Mouse (Mus musculus) hindbrain, embryonic 13.5 days (tissue): ENCODE data around the gene Dnph1. TPM values are rescaled to one million over a fixed set of nuclear protein-coding genes. Genes with fewer than 3 reads are reported as not detected.
"Not testable (repeated sequence)": the region's sequence is repeated elsewhere in the genome, so short reads cannot be mapped to it uniquely, and the experiment has no call there.

ENCODE experiments used
- ATAC-seq: fragments of 200-750 bp; cut with Nextera tagmentation; 2 replicates; pipeline ENCODE4 v1.8.0; 2017; ENCODE audit warnings: moderate TSS enrichment; ENCODE audit not compliant: low FRiP score
- H3K27ac ChIP-seq: fragments of 300-500 bp; sonication (generic); 2 replicates; pipeline ENCODE4 v1.5.1; 2015; ENCODE audit warnings: inconsistent platforms, mild to moderate bottlenecking, moderate library complexity
- H3K27me3 ChIP-seq: fragments of 300-500 bp; sonication (generic); 2 replicates; pipeline ENCODE4 v1.6.1; 2015; ENCODE audit warnings: mild to moderate bottlenecking, inconsistent platforms
- H3K36me3 ChIP-seq: fragments of 300-500 bp; sonication (generic); 2 replicates; pipeline ENCODE4 v1.6.1; 2015; ENCODE audit warnings: mild to moderate bottlenecking, inconsistent platforms
- H3K4me1 ChIP-seq: fragments of 300-500 bp; sonication (generic); replicated peaks from 2 replicates; pipeline ENCODE4 v1.6.1; 2015; ENCODE audit warnings: inconsistent platforms
- H3K4me2 ChIP-seq: fragments of 300-500 bp; sonication (generic); 2 replicates; pipeline ENCODE4 v1.6.1; 2015; ENCODE audit warnings: inconsistent platforms, mild to moderate bottlenecking, moderate library complexity
- H3K4me3 ChIP-seq: fragments of 300-500 bp; sonication (generic); 2 replicates; pipeline ENCODE4 v1.5.1; 2015; ENCODE audit warnings: mild to moderate bottlenecking, inconsistent platforms
- H3K9ac ChIP-seq: fragments of 300-500 bp; sonication (generic); 2 replicates; pipeline ENCODE4 v1.6.1; 2015; ENCODE audit warnings: mild to moderate bottlenecking, inconsistent platforms
- H3K9me3 ChIP-seq: fragments of 300-500 bp; sonication (generic); 2 replicates; pipeline ENCODE4 v1.6.1; 2016; ENCODE audit warnings: inconsistent platforms
- WGBS: fragments of 180-500 bp; shearing (Covaris S2); methylation state at CpG from one replicate; pipeline ENCODE4 v1.1.7; 2015; 5-methylcytosine and 5-hydroxymethylcytosine counted together
- polyA plus RNA-seq: library from polyadenylated mRNA; unstranded; fragments of >200 nt; fragmentation: Nextera tagmentation; extraction: Ambion mirVana; gene quantifications from 2 replicates; pipeline ENCODE4 v1.2.1, GENCODE M21; 2015

Dnph1 gene
- polyA plus RNA-seq, 1 experiment from 2014 or later: 20.4 TPM

- Histone ChIP-seq H3K4me1 (no peaks in the 10 kb centered on the region), H3K4me2 (no peak overlapping the region), H3K4me3 (no peak overlapping the region), H3K27ac (no peak overlapping the region), H3K27me3 (no peaks in the 10 kb centered on the region), H3K9me3 (no peaks in the 10 kb centered on the region), H3K36me3 (peaks cover 92% of the 10 kb centered on the region), H3K9ac (no peak overlapping the region)
- 90% methylated on average over 8 of the region's 8 CpGs for WGBS
- ATAC-seq: no peak
These were observed 19.9 kb upstream of the Dnph1 start for GRCm38 (mm10) chr17:46476601-46477000.

GRCm38 (mm10) chr17:46477286-46477685, 19.2 kb upstream of the Dnph1 start:
- Histone ChIP-seq H3K27me3 (no peaks in the 10 kb centered on the region), H3K36me3 (peaks cover 91% of the 10 kb centered on the region), H3K9ac (no peak overlapping the region), H3K4me2 (no peak overlapping the region), H3K27ac (no peak overlapping the region), H3K9me3 (no peaks in the 10 kb centered on the region), H3K4me3 (no peak overlapping the region), H3K4me1 (no peaks in the 10 kb centered on the region)
- 82% methylated on average over 15 of the region's 15 CpGs for whole genome bisulfite sequencing
- no peak for ATAC-seq

- 2% methylated on average over 16 of the region's 16 CpGs for WGBS
- H3K27me3 ChIP-seq: peaks cover 12% of the 10 kb centered on the region
- peak overlapping the region; percentile 72 for H3K9ac ChIP-seq
- peak; percentile 31 for ATAC-seq
- H3K4me3 ChIP-seq: peak overlapping the region; percentile 44
- H3K9me3 ChIP-seq: no peaks in the 10 kb centered on the region
- H3K36me3 ChIP-seq: peaks cover 41% of the 10 kb centered on the region
- peak overlapping the region; percentile 78 for H3K4me2 ChIP-seq
- H3K4me1 ChIP-seq: peaks cover 46% of the 10 kb centered on the region
- peak overlapping the region; percentile 73 for H3K27ac ChIP-seq
These were observed 12.9 kb upstream of the Dnph1 start for GRCm38 (mm10) chr17:46483561-46484001.

GRCm38 (mm10) chr17:46484021-46484431, 12.5 kb upstream of the Dnph1 start:
- H3K4me1 ChIP-seq: peaks cover 46% of the 10 kb centered on the region
- peak overlapping the region; percentile 73 for H3K27ac ChIP-seq
- 2% methylated on average over 13 of the region's 13 CpGs for WGBS
- no peaks in the 10 kb centered on the region for H3K9me3 ChIP-seq
- H3K9ac ChIP-seq: peak overlapping the region; percentile 72
- peak overlapping the region; percentile 78 for H3K4me2 ChIP-seq
- ATAC-seq: no peak
- peaks cover 37% of the 10 kb centered on the region for H3K36me3 ChIP-seq
- peaks cover 17% of the 10 kb centered on the region for H3K27me3 ChIP-seq
- peak overlapping the region; percentile 44 for H3K4me3 ChIP-seq

- WGBS: 9% methylated on average over 6 of the region's 6 CpGs
- ATAC-seq: no peak
- Histone ChIP-seq H3K4me3 (peak overlapping the region; percentile 44), H3K36me3 (peaks cover 32% of the 10 kb centered on the region), H3K9ac (peak overlapping the region; percentile 72), H3K4me2 (peak overlapping the region; percentile 78), H3K27me3 (peaks cover 19% of the 10 kb centered on the region), H3K4me1 (peaks cover 46% of the 10 kb centered on the region), H3K9me3 (no peaks in the 10 kb centered on the region), H3K27ac (peak overlapping the region; percentile 73; the same call in 1 of the 2 replicates)
These were observed 12.0 kb upstream of the Dnph1 start for GRCm38 (mm10) chr17:46484461-46484875.

GRCm38 (mm10) chr17:46486995-46487394, 9.5 kb upstream of the Dnph1 start:
- H3K4me1 ChIP-seq: peaks cover 46% of the 10 kb centered on the region
- H3K27me3 ChIP-seq: peaks cover 24% of the 10 kb centered on the region
- H3K36me3 ChIP-seq: peaks cover 9% of the 10 kb centered on the region; the same call in 1 of the 2 replicates
- H3K4me3 ChIP-seq: peak overlapping the region; percentile 79
- peak overlapping the region; percentile 85 for H3K27ac ChIP-seq
- WGBS: 2% methylated on average over 10 of the region's 22 CpGs
- peak overlapping the region; percentile 97 for H3K9ac ChIP-seq
- H3K9me3 ChIP-seq: no peaks in the 10 kb centered on the region
- H3K4me2 ChIP-seq: peak overlapping the region; percentile 78
- ATAC-seq: peak; percentile 55

GRCm38 (mm10) chr17:46487431-46487830, 9.1 kb upstream of the Dnph1 start, which contains the start of gene Ttbk1:
Ttbk1 (minus strand) TSS chr17:46487675.
- peaks cover 24% of the 10 kb centered on the region for H3K27me3 ChIP-seq
- peak within 1 kb of the TSS; percentile 79 for H3K4me3 ChIP-seq
- H3K4me1 ChIP-seq: peaks cover 46% of the 10 kb centered on the region
- H3K9me3 ChIP-seq: no peaks in the 10 kb centered on the region
- peaks cover 8% of the 10 kb centered on the region; the same call in 1 of the 2 replicates for H3K36me3 ChIP-seq
- peak within 1 kb of the TSS; percentile 78 for H3K4me2 ChIP-seq
- 1% methylated on average over 23 of the region's 49 CpGs for WGBS
- H3K9ac ChIP-seq: peak within 1 kb of the TSS; percentile 97
- peak; percentile 62 for ATAC-seq
- peak within 1 kb of the TSS; percentile 85 for H3K27ac ChIP-seq

- Histone ChIP-seq H3K27me3 (peaks cover 29% of the 10 kb centered on the region), H3K4me3 (no peak overlapping the region), H3K27ac (no peak overlapping the region), H3K36me3 (peaks cover 19% of the 10 kb centered on the region; the same call in 1 of the 2 replicates), H3K4me2 (no peak overlapping the region), H3K9ac (no peak overlapping the region), H3K4me1 (peaks cover 8% of the 10 kb centered on the region), H3K9me3 (no peaks in the 10 kb centered on the region)
- WGBS: 83% methylated on average over 5 of the region's 5 CpGs
- ATAC-seq: peak; percentile 37
These were observed 1.0 kb upstream of the Dnph1 start for GRCm38 (mm10) chr17:46495486-46495885.

- Histone ChIP-seq H3K27me3 (peaks cover 29% of the 10 kb centered on the region), H3K36me3 (peaks cover 25% of the 10 kb centered on the region; the same call in 1 of the 2 replicates), H3K4me2 (peak overlapping the region; percentile 81; the same call in 1 of the 2 replicates)
- H3K9me3 ChIP-seq, H3K27ac ChIP-seq, H3K4me3 ChIP-seq, H3K4me1 ChIP-seq, H3K9ac ChIP-seq: not testable (repeated sequence)
- peak; percentile 6; the same call in 1 of the 2 replicates for ATAC-seq
These were observed 430 bp upstream of the Dnph1 start for GRCm38 (mm10) chr17:46496081-46496480.

GRCm38 (mm10) chr17:46497956-46498355, 1.4 kb downstream of the Dnph1 start:
- 0 out of 2 replicates have a peak overlapping the region, but pooled peaks have one; percentile 13 for H3K9ac ChIP-seq
- H3K27me3 ChIP-seq: peaks cover 27% of the 10 kb centered on the region
- no peak overlapping the region for H3K4me3 ChIP-seq
- ATAC-seq: no peak
- H3K27ac ChIP-seq: no peak overlapping the region
- peaks cover 43% of the 10 kb centered on the region for H3K36me3 ChIP-seq
- WGBS: 70% methylated on average over 8 of the region's 8 CpGs
- H3K4me2 ChIP-seq: no peak overlapping the region
- H3K9me3 ChIP-seq: no peaks in the 10 kb centered on the region
- peaks cover 8% of the 10 kb centered on the region for H3K4me1 ChIP-seq

- H3K9me3 ChIP-seq: no peaks in the 10 kb centered on the region
- no peaks in the 10 kb centered on the region for H3K4me1 ChIP-seq
- H3K27ac ChIP-seq: no peak overlapping the region
- no peak overlapping the region for H3K9ac ChIP-seq
- peaks cover under 1% of the 10 kb centered on the region; the same call in 1 of the 2 replicates for H3K27me3 ChIP-seq
- ATAC-seq: no peak
- 98% methylated on average over 2 of the region's 2 CpGs for WGBS
- no peak overlapping the region for H3K4me2 ChIP-seq
- no peak overlapping the region for H3K4me3 ChIP-seq
- H3K36me3 ChIP-seq: peaks cover 73% of the 10 kb centered on the region
These were observed 6.3 kb downstream of the Dnph1 start for GRCm38 (mm10) chr17:46502775-46503174.

GRCm38 (mm10) chr17:46503847-46504638, 7.5 kb downstream of the Dnph1 start:
- 82% methylated on average over 14 of the region's 14 CpGs for WGBS
- Histone ChIP-seq H3K36me3 (peaks cover 81% of the 10 kb centered on the region), H3K4me2 (no peak overlapping the region), H3K9ac (no peak overlapping the region), H3K27me3 (no peaks in the 10 kb centered on the region), H3K4me3 (no peak overlapping the region), H3K27ac (no peak overlapping the region), H3K4me1 (peaks cover 6% of the 10 kb centered on the region; the same call in 1 of the 2 replicates), H3K9me3 (no peaks in the 10 kb centered on the region)
- no peak for ATAC-seq
